Mouse (Mus musculus) heart, embryonic 15.5 days (tissue): Measurements from ENCODE around the gene Snx3. TPM values are rescaled to one million over a fixed set of nuclear protein-coding genes. Genes with fewer than 3 reads are reported as not detected.

ENCODE experiments used
- ATAC-seq: fragments of 200-750 bp; cut with Nextera tagmentation; replicated peaks from 2 replicates; pipeline ENCODE4 v1.8.0; 2017; ENCODE audit warnings: low read depth, moderate TSS enrichment; ENCODE audit not compliant: insufficient number of reproducible peaks, insufficient read depth, low FRiP score
- H3K27ac ChIP-seq: fragments of 300-500 bp; sonication (generic); 2 replicates; pipeline ENCODE4 v1.5.1; 2015; ENCODE audit warnings: mild to moderate bottlenecking, inconsistent platforms
- H3K27me3 ChIP-seq: fragments of 300-500 bp; sonication (generic); 2 replicates; pipeline ENCODE4 v1.6.1; 2015; ENCODE audit warnings: inconsistent platforms
- H3K36me3 ChIP-seq: fragments of 300-500 bp; sonication (generic); 2 replicates; pipeline ENCODE4 v1.6.1; 2015; ENCODE audit warnings: mild to moderate bottlenecking, inconsistent platforms
- H3K4me1 ChIP-seq: fragments of 300-500 bp; sonication (generic); replicated peaks from 2 replicates; pipeline ENCODE4 v1.6.1; 2015; ENCODE audit warnings: inconsistent platforms
- H3K4me2 ChIP-seq: fragments of 300-500 bp; sonication (generic); 2 replicates; pipeline ENCODE4 v1.6.1; 2015; ENCODE audit warnings: inconsistent platforms, mild to moderate bottlenecking, moderate library complexity
- H3K4me3 ChIP-seq: fragments of 300-500 bp; sonication (generic); 2 replicates; pipeline ENCODE4 v1.5.1; 2015; ENCODE audit warnings: mild to moderate bottlenecking, inconsistent platforms
- H3K9ac ChIP-seq: fragments of 300-500 bp; sonication (generic); 2 replicates; pipeline ENCODE4 v1.6.1; 2015; ENCODE audit warnings: mild to moderate bottlenecking, inconsistent platforms
- H3K9me3 ChIP-seq: fragments of 300-500 bp; sonication (generic); replicated peaks from 2 replicates; pipeline ENCODE4 v1.6.1; 2016; ENCODE audit warnings: inconsistent platforms
- WGBS: fragments of 180-500 bp; shearing (Covaris S2); methylation state at CpG from one replicate; pipeline ENCODE4 v1.1.7; 2015; ENCODE audit warnings: mixed read lengths; 5-methylcytosine and 5-hydroxymethylcytosine counted together
- polyA plus RNA-seq: library from polyadenylated mRNA; unstranded; fragments of >200 nt; fragmentation: Nextera tagmentation; extraction: Ambion mirVana; gene quantifications from 2 replicates; pipeline ENCODE4 v1.2.1, GENCODE M21; 2015

The Snx3 gene
- 340 and 352 TPM in 2 replicates for polyA plus RNA-seq

DNA sequence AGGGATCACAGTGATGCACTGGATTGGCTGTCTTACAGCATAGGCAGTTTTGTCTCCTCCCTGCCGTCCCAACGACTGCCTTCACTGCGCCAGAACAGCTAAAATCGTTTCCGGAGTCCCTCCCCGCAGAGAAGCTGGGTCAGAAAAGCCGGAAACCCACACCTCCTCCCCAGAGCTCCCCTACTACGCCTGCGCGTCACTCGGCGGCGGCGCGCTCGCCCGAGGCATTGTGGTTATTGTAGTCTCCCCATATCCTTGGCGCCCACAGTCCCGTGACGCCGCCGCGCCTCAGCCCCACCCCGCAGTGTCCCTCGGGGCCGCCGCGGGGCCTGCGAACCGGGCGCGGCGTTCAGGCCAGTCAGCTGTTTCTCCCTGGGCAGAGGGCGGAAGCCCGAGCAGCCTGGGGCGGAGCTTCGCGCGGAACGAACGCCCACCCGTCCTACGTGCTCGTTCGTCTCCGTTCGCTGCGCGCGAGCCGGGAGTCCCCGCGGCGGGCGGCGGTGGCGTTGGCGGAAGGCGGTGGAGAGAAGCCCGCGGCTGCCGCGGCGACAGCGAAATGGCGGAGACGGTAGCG, at the start of gene Snx3:
Snx3 (plus strand) TSS at position 256 of the 574 bp plus-strand sequence.
- Histone ChIP-seq H3K36me3 (no peaks in the 10 kb centered on the region), H3K4me2 (peak within 1 kb of the TSS; percentile 77), H3K4me3 (peak within 1 kb of the TSS; percentile 80), H3K27ac (peak within 1 kb of the TSS; percentile 100), H3K9me3 (no peaks in the 10 kb centered on the region), H3K4me1 (peaks cover 15% of the 10 kb centered on the region), H3K27me3 (no peaks in the 10 kb centered on the region), H3K9ac (peak within 1 kb of the TSS; percentile 95)
- WGBS, result under 1% methylated on average over 67 of the region's 68 CpGs
- peak; percentile 97 for ATAC-seq

DNA sequence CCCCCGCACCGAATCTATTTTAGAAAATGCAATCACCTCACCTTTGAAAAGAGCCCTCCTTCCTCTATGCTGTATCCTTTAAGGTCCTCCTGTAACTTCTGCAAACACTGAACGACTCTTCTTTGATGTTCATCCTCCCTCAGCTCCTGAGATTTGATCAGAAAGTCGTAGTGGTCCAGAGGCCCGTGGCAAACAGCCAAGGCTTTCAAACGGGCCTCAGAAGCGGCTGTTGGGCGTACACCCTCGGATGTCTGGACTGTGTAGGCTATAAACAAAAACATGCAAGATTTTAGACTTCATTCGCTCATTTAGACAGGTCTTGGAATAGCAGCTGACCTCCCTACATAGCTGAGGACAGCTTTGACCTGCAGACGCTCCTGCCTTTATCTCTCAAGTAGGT, 47.6 kb upstream of the Snx3 start:
- H3K4me1 ChIP-seq, result peaks cover 20% of the 10 kb centered on the region
- H3K9ac ChIP-seq, result no peak overlapping the region
- H3K36me3 ChIP-seq, result peaks cover 4% of the 10 kb centered on the region; the same call in 1 of the 2 replicates
- no peaks in the 10 kb centered on the region for H3K9me3 ChIP-seq
- no peak overlapping the region for H3K4me3 ChIP-seq
- H3K27ac ChIP-seq, result no peak overlapping the region
- H3K4me2 ChIP-seq, result no peak overlapping the region
- WGBS, result 45% methylated on average over 11 of the region's 11 CpGs
- no peaks in the 10 kb centered on the region for H3K27me3 ChIP-seq
- ATAC-seq, result no peak

DNA sequence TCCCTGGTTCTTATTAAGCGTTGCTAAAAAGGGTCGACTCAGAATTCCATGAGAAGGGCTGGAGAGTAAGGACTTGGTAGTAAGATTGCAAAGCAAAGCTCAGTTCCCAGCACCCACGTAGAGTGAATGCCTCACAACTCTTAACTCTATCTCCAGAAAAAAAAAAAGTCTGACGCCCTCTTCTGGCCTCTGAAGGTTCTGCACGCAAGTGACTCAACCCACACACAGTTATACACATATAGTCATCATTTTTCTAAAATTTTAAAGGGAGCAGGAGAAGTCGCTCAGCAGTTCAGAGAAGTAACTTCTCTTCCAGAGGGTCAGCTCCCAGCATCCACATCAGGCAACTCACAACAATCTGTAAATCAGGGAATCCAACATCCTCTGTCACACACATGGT, 47.1 kb upstream of the Snx3 start:
- Histone ChIP-seq H3K9me3 (no peaks in the 10 kb centered on the region), H3K9ac (no peak overlapping the region), H3K4me2 (no peak overlapping the region), H3K27ac (no peak overlapping the region), H3K4me1 (peaks cover 19% of the 10 kb centered on the region), H3K4me3 (no peak overlapping the region), H3K27me3 (no peaks in the 10 kb centered on the region), H3K36me3 (peaks cover 9% of the 10 kb centered on the region)
- WGBS, result 69% methylated on average over 6 of the region's 6 CpGs
- ATAC-seq, result no peak

DNA sequence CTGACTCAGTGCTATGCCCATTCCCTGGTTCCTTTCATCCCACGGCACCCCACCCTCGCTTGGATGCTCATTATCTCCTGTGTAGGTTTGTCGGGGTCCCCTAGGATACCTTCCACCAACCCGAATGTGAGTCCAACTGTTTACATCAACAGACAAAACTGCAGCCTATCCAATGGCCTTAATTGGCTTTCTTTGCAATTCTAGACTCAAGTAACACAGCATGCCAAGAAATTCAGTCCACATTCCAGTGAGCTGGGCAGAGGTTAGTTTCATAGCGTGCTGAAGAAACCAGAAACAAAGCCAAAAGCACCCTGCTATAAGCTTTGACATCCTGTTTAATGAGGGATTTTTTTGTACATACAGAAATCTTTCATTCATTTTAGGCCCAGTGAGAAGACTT, 45.8 kb upstream of the Snx3 start:
- Histone ChIP-seq H3K4me3 (no peak overlapping the region), H3K4me1 (peaks cover 19% of the 10 kb centered on the region), H3K9ac (no peak overlapping the region), H3K4me2 (no peak overlapping the region), H3K36me3 (peaks cover 11% of the 10 kb centered on the region), H3K9me3 (no peaks in the 10 kb centered on the region), H3K27ac (peak overlapping the region; percentile 80; the same call in 1 of the 2 replicates), H3K27me3 (no peaks in the 10 kb centered on the region)
- ATAC-seq, result no peak
- 70% methylated on average over 5 of the region's 5 CpGs for WGBS

DNA sequence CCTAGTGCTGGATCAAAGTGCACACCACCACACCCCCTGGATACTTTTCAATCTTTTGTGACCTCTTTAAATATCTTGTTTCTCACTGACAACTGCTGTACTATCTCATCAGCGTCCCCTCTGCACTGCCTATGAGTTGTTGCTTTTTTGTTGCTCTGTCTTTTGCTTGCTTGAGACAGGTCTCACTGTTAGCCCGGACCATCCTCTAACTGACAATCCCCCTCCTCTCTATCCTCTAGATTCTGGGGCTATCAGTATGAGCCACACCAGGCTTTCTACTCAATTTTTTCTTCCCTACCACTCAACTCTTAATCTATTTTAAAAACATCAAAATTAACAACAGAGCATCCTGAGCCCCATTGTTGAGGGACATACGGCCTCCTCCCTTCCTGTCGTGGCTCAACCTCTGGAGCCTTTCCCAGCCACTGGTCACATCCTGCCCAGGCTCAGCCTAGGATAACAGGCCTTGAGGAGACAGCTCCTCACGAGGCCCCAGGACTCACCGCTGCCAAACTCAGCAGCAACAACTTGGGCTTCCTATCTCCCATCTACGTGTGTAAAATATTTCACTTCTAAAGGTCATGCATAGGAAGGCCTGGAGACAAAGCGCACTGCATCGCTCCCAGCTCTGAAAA, 44.2 kb upstream of the Snx3 start:
- H3K4me2 ChIP-seq, result no peak overlapping the region
- peaks cover 19% of the 10 kb centered on the region for H3K4me1 ChIP-seq
- ATAC-seq, result peak; percentile 83
- H3K36me3 ChIP-seq, result peaks cover 11% of the 10 kb centered on the region
- no peak overlapping the region for H3K9ac ChIP-seq
- no peaks in the 10 kb centered on the region for H3K9me3 ChIP-seq
- H3K27me3 ChIP-seq, result no peaks in the 10 kb centered on the region
- 41% methylated on average over 9 of the region's 9 CpGs for WGBS
- H3K27ac ChIP-seq, result peak overlapping the region; percentile 80
- no peak overlapping the region for H3K4me3 ChIP-seq

DNA sequence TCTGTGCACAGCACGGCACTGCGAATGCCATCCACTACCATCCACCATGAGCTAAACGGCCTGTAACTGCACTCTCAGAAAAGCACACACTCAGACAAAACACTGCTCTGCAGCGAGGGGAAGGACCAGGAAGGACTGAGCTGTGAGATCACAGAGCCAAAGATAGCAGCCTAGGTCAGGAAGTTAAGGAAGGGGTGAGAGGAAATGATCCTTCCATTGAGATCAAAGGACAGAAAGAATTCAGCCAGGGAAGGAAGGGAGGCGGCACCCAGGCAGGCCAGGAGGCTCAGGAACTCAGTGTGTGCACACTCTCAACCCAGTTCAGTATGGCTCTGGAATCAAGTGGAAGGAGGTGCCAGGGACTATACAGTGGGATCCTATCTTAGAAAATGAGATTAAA, 37.6 kb upstream of the Snx3 start:
- Histone ChIP-seq H3K27ac (peak overlapping the region; percentile 69), H3K4me3 (no peak overlapping the region), H3K4me1 (peaks cover 14% of the 10 kb centered on the region), H3K9me3 (no peaks in the 10 kb centered on the region), H3K27me3 (no peaks in the 10 kb centered on the region), H3K4me2 (no peak overlapping the region), H3K9ac (no peak overlapping the region), H3K36me3 (peaks cover 7% of the 10 kb centered on the region)
- WGBS, result 18% methylated on average over 5 of the region's 5 CpGs
- ATAC-seq, result peak; percentile 90

DNA sequence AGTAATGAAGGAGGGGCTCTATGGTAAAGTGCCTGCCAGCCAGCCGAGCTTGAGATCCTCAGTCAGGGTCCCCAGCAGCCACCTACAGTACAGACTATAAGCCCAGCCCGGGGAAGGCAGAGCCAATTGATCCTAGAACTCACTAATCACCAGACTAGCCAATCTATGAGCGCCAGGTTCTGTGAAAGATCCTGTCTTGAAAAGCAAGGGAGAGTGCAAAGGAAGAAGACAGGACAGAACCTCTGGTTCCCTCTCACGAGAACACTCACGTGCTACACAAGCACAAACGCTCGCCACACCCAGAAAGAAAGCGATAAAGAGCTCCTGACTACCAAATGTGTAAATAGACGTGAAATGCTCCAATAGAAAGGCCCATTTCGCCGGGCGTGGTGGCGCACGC, 37.0 kb upstream of the Snx3 start:
- WGBS, result 75% methylated on average over 14 of the region's 14 CpGs
- H3K36me3 ChIP-seq, result peaks cover 1% of the 10 kb centered on the region
- no peak for ATAC-seq
- no peak overlapping the region for H3K4me3 ChIP-seq
- H3K4me2 ChIP-seq, result no peak overlapping the region
- H3K9me3 ChIP-seq, result no peaks in the 10 kb centered on the region
- peak overlapping the region; percentile 69 for H3K27ac ChIP-seq
- no peaks in the 10 kb centered on the region for H3K27me3 ChIP-seq
- H3K4me1 ChIP-seq, result peaks cover 14% of the 10 kb centered on the region
- H3K9ac ChIP-seq, result no peak overlapping the region

DNA sequence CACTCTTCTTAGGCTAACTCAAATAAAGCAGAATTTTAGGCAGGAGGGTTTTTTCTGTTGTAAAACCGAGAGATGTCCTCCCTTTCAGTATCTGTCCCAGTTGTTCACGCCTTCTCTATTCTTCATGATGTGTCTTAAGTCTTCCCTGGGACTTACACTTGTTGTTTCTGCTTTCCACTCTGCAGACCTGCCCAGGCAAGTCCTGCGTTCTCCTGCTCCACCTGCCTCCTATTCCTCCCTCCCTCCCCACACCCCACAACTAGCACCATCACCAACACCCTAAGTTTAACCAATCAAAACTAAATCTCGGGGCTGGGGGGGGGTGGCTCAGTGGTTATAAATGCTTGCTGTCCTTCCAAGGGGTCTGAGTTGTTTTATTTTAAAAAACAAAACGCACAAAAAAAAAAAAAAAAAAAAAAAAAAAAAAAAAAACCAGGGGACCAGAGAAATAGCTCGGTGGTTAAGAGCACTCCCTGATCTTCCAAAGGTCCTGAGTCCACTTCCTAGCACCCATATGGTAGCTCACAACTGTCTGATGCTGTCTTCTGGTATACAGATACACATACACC, 26.8 kb upstream of the Snx3 start:
- Histone ChIP-seq H3K27ac (no peak overlapping the region), H3K4me2 (no peak overlapping the region), H3K4me3 (no peak overlapping the region), H3K4me1 (peaks cover 16% of the 10 kb centered on the region), H3K27me3 (no peaks in the 10 kb centered on the region), H3K9ac (no peak overlapping the region), H3K9me3 (no peaks in the 10 kb centered on the region), H3K36me3 (peaks cover 12% of the 10 kb centered on the region)
- 76% methylated on average over 6 of the region's 6 CpGs for WGBS
- ATAC-seq, result no peak

DNA sequence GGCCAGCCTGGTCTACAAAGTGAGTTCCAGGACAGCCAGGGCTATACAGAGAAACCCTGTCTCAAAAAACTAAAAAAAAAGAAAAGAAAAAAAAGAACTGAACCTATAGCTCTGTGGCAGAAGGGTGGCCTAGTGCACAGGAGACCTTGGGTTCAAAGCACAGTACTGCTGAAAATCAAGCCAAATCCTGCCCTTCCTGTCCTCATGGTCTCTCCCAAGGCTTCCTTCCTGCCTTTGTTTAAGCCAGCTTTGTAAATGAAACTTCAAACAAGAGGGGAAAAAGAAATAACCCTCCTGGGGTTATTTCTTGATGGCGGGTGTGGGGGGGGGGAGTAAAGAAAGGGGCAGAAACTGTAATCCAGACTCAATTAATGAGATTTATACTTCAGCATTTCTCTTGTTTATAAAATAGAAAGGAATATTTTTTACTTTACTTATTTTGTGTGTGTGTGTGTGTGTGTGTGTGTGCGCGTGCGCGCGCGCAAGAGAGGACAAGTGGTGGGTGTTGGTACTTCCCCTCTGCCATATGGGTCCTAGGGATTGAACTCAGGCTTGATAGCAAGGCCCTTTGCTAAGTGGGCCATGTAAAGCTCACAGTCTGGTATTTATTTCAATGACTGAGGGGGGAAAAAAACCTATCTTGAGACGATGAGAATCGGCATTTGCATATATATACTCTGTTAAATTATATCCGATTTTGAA, 24.9 kb upstream of the Snx3 start:
- WGBS, result 90% methylated on average over 10 of the region's 10 CpGs
- Histone ChIP-seq H3K4me1 (peaks cover 16% of the 10 kb centered on the region), H3K9ac (no peak overlapping the region), H3K4me2 (peak overlapping the region; percentile 89), H3K4me3 (peak overlapping the region; percentile 77; the same call in 1 of the 2 replicates), H3K36me3 (peaks cover 8% of the 10 kb centered on the region), H3K27me3 (no peaks in the 10 kb centered on the region), H3K9me3 (no peaks in the 10 kb centered on the region), H3K27ac (peak overlapping the region; percentile 98)
- no peak for ATAC-seq

DNA sequence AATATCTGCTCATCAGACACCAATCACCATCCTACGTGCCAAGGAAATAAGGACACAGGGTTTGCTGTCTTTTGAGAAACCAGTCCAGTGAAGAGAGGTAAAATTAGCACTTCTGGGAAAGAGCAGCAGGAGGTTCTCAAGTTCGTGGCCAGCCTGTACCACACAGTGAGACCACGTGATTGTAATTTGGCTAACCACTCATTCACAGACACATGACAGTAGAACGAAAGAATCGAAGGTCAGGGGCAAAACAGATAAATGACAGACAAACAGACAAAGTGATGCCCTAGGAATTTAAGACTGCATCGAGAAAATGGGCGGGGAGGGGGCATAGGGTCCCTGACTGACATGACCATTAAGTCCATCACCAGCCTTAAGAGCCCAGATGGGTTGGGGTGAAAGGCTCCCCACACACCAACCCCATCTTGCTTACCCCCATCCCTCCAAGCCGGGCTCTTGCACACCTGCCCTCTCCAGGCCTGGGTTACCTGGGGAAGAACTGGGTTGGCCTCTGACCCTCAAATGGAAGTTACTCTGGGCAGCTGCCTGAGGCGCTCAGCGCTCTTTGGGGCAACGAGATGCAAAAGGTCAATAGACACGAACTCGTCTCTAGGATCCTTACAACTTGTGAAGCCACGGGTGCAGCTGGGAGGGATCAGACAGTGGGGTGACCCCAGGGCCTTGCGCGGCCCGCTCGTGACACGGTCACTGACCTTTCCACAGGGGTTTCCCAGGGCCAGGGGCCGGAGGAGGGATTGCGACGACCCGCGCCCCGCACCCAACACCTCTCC, 24.1 kb upstream of the Snx3 start:
- Histone ChIP-seq H3K27ac (peak overlapping the region; percentile 98), H3K4me3 (peak overlapping the region; percentile 77), H3K36me3 (0 out of 2 replicates have a peak, but pooled peaks cover 5% of the 10 kb centered on the region), H3K9ac (peak overlapping the region; percentile 87), H3K4me2 (peak overlapping the region; percentile 89), H3K4me1 (peaks cover 16% of the 10 kb centered on the region), H3K9me3 (no peaks in the 10 kb centered on the region), H3K27me3 (no peaks in the 10 kb centered on the region)
- ATAC-seq, result peak; percentile 7; the same call in 1 of the 2 replicates
- 10% methylated on average over 25 of the region's 25 CpGs for WGBS

DNA sequence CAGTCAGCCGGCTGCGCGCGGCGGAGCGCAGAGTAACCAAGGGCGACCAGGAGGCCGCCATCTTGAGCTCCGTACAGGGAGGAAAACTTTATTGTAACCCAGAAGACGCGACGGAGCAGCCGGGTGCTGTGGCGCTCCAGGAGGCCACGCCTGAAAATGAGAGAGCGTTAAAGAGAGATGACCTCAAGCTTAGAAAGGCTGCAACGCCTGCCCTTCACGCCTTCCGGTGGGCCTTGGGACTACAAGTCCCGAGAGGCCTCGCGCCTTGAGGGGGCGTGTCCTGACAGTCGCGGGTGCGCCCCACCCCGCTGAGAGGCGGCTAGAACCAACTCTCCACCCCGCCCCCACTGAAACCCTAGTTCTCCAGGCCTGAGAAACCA, 23.5 kb upstream of the Snx3 start, which contains the start of gene Afg1l:
Afg1l (minus strand) TSS at position 225 of the 380 bp plus-strand sequence.
- Histone ChIP-seq H3K9ac (peak within 1 kb of the TSS; percentile 87), H3K4me3 (peak within 1 kb of the TSS; percentile 77), H3K4me1 (peaks cover 16% of the 10 kb centered on the region), H3K27me3 (no peaks in the 10 kb centered on the region), H3K4me2 (peak within 1 kb of the TSS; percentile 89), H3K27ac (peak within 1 kb of the TSS; percentile 98), H3K36me3 (no peaks in the 10 kb centered on the region), H3K9me3 (no peaks in the 10 kb centered on the region)
- peak; percentile 94 for ATAC-seq
- WGBS, result under 1% methylated on average over 29 of the region's 29 CpGs
